Mouse (Mus musculus) B cell, adult 62 days (primary cell): Measurements from ENCODE around the gene Bst2. TPM values are rescaled to one million over a fixed set of nuclear protein-coding genes. Genes with fewer than 3 reads are reported as not detected.

Experiments
- total RNA-seq: library from RNA; stranded (reverse); gene quantifications from 4 replicates; pipeline ENCODE4 v1.2.4, GENCODE M21; 2023

Bst2 gene
- total RNA-seq: 22.0 to 39.0 TPM (median 26.1 TPM) in 4 replicates

DNA sequence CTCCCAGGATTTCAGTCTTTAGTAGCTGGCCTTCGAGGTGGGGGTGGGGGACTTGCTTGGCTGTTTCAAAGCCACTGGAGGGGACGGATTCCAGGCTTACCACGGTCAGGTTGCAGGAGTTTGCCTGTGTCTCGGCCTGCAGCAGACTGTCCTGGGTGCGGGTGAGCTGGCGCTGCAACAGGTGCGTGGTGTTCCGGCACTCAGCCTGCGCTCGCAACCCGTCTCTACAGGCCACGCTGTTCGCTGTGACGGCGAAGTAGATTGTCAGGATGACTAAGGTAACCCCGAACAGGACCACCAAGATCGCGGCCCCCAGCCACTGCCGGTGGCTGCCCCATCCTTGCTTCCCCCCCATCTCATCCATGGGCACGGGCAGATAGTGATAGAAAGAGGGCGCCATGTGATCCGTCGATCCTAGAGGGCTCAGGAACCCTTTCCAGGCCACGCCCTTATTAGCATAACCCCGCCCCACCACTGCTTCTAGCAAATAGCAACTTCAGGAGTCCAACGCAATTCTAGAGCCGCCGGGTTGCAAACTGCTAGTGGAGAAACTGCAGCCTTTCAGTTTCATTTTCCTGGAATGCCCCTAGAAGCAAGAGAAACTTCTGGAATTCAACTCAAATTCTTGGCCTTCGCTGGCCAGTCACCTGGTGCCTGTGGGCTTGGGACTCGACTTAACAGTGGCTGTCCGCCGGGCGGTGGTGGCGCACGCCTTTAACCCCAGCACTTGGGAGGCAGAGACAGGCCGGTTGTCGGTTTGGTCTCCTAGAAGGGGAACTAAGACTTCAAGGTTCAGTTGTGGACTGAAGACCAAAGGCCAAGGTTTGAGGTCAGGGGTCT is at the start of gene Bst2:
Gene Bst2 (minus strand): TSS at position 429 of the 840 bp plus-strand sequence.

DNA sequence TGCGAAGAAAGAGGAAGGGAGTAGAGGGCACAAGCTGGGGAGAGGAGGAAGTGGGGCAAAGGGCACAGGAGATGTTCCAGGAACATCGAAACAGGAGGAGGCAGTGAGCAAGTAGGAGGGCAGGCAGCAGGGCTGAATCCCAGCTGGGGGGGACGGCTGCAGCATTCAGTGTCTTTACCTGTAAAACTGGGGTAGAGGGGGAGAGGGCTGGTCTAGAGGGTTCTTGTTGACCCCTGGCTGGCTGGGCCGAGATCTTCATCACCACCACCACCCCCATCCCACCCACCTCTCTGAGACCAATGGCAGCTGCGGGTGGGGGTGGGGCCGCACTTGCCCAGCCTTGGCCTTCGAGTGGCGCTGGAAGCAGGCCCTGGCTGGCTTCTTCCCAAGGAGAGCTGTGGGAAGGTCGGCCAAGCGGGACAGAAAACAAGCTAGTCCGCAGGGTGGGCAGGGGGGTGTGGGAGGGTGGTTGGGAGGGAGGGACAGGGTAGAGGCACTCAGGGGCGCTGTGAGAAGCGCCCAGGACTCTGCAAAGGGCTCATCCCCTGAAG is 31.2 kb upstream of the Bst2 start, which contains the start of gene Slc27a1:
Gene Slc27a1 (plus strand): TSS at position 496 of the 551 bp plus-strand sequence.

DNA sequence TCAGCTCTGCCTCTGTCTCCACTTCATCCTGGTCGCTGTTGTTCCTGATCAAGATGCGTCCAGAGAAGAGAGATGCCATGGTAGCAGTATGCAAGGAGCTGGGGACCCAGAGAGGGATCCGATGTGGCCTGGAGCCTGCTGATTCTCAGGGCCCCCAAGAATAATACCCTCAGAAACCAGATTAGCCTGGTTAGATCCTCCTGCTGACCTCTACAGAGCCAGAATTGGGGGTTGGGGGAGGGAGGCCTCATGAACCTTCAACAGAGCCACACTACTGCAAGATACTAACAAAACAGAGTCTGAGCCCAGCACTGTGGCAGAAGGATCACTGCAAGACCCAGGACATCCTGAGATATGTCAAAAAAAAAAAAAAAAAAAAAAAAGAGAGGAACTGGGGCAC is 29.2 kb upstream of the Bst2 start, which contains the start of gene Nxnl1:
Gene Nxnl1 (minus strand): TSS at position 101 of the 400 bp plus-strand sequence.

DNA sequence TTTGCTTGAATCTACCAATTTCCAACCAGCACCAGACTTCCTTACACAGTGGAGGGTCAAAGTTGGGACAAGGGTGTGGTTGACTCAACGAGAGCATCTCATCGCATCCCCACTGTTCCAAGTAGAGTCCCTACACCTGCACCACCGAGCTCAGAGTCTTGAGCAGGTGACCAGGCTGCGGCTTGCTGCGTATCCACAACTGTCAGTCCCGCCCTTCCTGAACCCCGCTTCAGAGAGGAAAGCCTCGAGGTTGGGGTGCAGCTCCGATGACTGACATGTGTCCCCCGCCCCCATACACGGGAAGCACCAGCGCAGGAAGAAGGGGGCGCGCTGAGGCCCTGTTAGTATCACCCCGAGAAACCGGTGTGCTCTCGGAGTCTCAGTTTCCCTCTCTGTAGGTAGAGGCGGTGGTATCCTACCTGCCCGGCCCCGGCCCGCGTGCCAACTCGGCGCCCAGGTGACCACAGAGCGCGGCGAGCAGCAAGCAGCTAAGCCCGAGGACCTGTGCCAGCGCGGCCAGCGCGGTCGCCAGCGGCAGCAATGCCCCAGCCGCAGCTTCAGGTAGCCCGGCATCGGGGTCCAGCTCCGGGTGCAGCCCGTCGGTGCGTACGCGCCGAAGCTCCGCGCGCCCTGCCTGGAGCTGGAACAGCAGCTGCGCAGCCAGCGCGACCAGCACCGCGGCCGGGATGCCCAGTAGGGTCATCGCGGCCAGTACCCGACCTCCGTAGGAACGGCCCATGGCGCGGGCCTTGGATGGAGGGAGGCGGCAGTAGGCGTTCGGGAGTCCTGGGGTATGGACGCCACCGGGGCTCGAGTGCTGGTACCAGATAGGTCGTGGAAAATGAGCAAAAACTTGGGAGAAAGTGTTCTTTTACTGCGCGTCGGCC is 21.1 kb upstream of the Bst2 start, which contains the start of gene Tmem221:
Gene Tmem221 (minus strand): TSS at position 801 of the 887 bp plus-strand sequence.

DNA sequence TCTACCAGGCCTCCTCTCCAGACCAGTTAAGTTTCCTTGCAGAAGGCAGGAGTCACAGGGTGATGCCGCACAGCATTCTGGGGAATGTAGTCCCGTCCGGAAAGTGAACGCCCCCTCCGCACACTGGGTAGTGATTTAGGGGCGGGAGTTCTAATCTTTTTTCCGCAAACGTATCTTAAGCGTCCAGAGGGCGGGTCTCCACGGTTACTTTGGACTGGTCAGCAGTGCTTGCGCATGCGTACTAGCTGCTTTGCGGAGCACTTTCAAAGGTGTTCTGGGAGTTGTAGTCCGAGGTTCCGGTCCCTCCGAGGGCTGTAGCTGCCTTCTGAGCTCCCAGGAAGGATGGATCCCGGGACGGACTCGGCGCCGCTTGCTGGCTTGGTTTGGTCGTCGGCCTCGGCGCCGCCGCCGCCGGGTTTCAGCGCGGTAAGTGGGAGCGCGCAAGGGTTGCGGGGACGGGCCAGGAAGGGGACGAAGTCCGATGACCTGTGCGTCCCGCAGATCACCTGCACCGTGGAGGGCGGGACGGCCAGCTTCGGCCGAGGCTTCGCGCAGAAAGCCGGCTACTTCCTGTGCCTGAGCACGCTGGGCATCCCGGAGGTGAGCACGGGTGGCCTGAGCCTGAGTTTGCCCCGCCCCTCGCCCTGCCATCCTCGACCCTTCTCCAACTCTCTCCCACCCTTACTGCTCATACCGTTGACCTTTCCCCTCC is 5.5 kb upstream of the Bst2 start, which contains the start of gene Mvb12a:
Gene Mvb12a (plus strand): TSS at position 291 of the 712 bp plus-strand sequence.

DNA sequence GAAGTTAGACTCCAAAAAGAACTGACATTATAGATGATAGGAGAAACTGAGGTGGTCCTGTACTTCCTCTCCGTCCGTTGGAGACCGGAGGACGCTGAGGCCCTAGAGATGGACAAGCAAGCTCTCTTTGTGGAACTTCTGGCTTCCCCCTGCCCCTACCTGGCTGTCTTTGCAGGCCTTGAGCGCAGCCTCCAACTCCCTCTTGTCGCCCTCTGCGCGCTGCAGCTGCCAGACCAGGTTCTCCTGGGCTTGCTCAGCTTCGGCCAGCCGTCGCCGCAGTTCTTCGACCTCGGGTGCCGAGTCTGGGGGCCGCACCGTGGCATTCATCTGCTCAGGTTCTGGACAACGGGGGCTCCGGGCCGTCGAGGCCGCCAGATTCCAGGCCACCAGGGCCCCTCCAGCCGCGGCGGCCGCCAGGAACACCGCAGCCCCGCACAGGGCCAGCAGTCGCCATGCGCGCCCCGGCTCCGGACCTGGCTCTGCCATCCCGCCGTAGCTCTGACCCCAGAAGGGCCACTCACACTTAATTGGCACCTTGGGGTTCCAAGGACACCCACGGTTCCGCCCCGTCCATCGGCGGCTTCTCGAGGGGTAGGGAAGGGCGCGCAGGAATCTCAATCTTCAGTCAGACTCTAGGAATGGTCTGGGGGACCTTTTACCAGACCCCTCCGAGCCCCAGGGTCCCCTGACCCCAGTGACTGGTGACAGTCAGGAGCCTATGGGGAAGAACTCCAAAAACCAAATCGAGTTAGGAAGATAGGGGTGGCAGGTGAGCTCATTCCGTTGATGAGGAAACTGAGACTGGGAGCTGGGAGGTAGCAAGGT is 11.8 kb downstream of the Bst2 start, which contains the start of gene Ccdc194:
Gene Ccdc194 (minus strand): TSS at position 486 of the 825 bp plus-strand sequence.

DNA sequence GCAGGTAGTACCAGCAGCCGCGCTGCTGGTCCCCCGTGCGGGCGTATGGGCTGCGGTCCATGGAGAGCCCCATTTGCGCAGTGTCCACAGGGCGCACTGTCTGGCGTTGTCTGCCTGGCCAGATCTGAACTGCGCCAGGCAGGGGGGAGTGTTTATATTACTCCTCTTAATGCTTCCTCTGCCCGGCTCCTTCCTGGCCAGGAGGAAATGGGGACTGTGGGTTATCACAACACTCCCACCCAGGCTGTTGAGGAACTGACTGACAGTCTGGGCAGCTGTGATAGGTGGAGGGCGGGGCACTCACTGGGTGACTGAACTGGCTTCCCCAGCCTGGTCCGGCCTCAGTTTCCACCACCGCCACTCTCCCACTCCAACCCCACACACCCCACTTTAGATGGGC is 25.6 kb downstream of the Bst2 start, which contains the start of gene Plvap:
Gene Plvap (minus strand): TSS at position 109 of the 400 bp plus-strand sequence.

DNA sequence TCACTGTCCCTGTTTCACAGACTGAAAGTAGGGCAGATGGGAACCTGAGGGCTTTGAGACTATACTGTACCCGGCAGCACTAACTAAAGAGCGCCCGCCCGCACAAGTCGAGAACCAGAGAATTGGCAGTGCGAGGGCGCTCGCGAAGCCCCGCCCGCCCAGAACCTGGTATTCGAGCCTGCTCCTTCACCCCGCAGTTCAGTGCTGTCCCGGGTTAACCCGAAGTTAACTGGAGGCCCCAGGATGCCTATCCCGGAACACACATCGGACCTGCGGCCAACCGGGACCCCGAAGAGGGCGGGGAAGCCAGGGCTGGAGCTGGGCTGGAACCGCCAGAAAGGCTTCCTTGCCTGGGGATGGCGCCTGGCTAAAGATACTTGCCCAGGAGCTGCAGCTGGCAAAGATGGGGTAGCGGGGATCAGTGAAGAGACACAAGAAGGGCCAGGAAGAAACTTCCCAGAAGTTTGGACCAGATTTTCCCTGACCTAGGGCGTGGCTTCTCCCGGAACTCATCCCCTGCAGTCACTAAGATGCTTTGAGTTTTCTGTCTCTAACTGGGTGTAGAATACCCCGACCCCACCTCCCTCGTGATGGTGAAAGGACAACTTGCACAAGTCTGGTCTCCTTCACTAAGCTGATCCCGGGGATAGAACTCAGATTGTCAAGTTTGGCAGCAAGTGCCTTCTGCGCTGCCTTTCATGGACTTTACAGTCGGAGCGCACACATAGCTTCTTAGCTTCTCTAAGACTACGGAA is 49.4 kb downstream of the Bst2 start, which contains the start of gene Gtpbp3:
Gene Gtpbp3 (plus strand): TSS at position 413 of the 755 bp plus-strand sequence.

DNA sequence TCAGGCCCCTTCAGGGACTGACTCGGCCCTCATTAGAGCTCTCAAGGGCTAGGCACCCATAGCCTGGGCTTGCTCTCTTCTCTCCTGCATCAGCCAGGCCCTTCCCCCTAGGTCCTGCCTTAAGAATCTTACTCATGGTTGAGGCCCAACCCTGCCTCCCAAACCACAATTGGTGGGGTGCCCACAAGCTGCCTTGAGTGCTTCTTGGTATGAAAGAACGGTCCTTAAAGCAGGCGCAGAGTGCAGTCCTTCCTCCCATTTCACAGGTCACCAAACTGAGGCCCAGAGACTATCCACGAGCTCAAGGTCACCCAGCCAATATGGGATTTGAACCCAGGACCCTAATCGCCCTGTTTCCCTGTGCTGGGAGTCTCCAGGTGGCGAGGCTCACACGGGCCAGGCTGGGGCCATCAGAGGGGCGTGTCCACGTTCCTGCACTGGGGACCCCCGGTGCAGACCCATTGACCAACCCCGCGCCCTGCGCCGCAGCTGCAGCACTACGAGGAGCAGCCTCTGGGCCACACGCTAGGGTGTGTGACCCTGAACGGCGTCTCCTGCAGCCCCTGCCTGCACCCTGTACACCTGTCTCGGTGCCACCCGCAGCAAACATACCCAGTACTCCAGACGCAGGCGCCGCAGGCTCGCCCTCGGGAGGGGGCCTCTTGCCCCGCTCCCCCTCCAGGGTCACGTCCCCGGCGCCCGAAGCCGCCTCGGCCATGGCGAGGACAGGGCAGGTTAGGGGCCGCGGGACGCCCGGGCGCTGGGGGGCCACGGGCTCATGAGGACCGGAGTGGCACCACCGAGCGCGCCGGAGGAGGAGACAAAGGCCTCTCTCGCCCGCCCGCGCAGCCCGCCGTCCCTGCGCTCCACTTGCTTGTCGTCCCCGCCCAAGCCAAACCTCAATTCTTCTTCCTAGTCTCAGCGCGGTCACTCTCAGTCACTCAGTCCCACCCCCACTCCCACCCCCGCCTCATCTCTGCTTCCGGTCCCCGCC is 51.8 kb downstream of the Bst2 start, which contains the start of gene Ano8:
Gene Ano8 (minus strand): TSS at position 822 of the 994 bp plus-strand sequence.

Other genes starting within 250 kb of the Bst2 start
- gene Use1, start 170.6 kb downstream of the Bst2 start, total RNA-seq: 279 to 295 TPM (median 290 TPM) in 4 replicates
- gene Ocel1, start 166.2 kb downstream of the Bst2 start, total RNA-seq: 16.4 to 24.5 TPM (median 23.0 TPM) in 4 replicates
- gene Nr2f6, start 155.5 kb downstream of the Bst2 start, total RNA-seq: 12.5 to 15.7 TPM (median 13.8 TPM) in 4 replicates
- gene Ushbp1, start 141.7 kb downstream of the Bst2 start, total RNA-seq: not detected in 4 replicates
- gene Babam1, start 140.6 kb downstream of the Bst2 start, total RNA-seq: 86.1 to 104 TPM (median 93.2 TPM) in 4 replicates
- gene Ankle1, start 131.4 kb downstream of the Bst2 start, total RNA-seq: 0.39 to 1.6 TPM (median 0.60 TPM) in 4 replicates
- 12.0 to 14.3 TPM (median 12.5 TPM) in 4 replicates for gene Abhd8, start 73.8 kb downstream of the Bst2 start, total RNA-seq
- 28.3 to 38.5 TPM (median 35.1 TPM) in 4 replicates for gene Mrpl34, start 72.5 kb downstream of the Bst2 start, total RNA-seq
- gene Dda1, start 68.3 kb downstream of the Bst2 start, total RNA-seq: 100 to 118 TPM (median 108 TPM) in 4 replicates
- gene Ano8, start 51.5 kb downstream of the Bst2 start, total RNA-seq: 11.7 to 13.0 TPM (median 12.1 TPM) in 4 replicates
- 14.6 to 19.6 TPM (median 17.3 TPM) in 4 replicates for gene Gtpbp3, start 49.4 kb downstream of the Bst2 start, total RNA-seq
- gene Plvap, start 25.7 kb downstream of the Bst2 start, total RNA-seq: 0.49 TPM in 1 of 4 replicates, not detected in the others
- gene Ccdc194, start 11.7 kb downstream of the Bst2 start, total RNA-seq: not detected in 4 replicates
- gene Mvb12a, start 5.5 kb upstream of the Bst2 start, total RNA-seq: 33.7 to 43.0 TPM (median 40.6 TPM) in 4 replicates
- gene Tmem221, start 21.4 kb upstream of the Bst2 start, total RNA-seq: not detected in 4 replicates
- gene Nxnl1, start 29.1 kb upstream of the Bst2 start, total RNA-seq: not detected in 4 replicates
- gene Slc27a1, start 31.4 kb upstream of the Bst2 start, total RNA-seq: 9.7 to 12.1 TPM (median 11.2 TPM) in 4 replicates
- gene Pgls, start 54.7 kb upstream of the Bst2 start, total RNA-seq: 96.6 to 107 TPM (median 102 TPM) in 4 replicates
- 102 to 133 TPM (median 110 TPM) in 4 replicates for gene Fam129c, start 60.2 kb upstream of the Bst2 start, total RNA-seq
- gene Colgalt1, start 73.5 kb upstream of the Bst2 start, total RNA-seq: 104 to 123 TPM (median 109 TPM) in 4 replicates
- 0.09 to 0.33 TPM (median 0.21 TPM) in 3 of 4 replicates, not detected in the other for gene Unc13a, start 134.3 kb upstream of the Bst2 start, total RNA-seq
- 76.1 to 85.3 TPM (median 78.2 TPM) in 4 replicates for gene Jak3, start 138.8 kb upstream of the Bst2 start, total RNA-seq
- 33.1 to 39.9 TPM (median 34.5 TPM) in 4 replicates for gene Insl3, start 151.8 kb upstream of the Bst2 start, total RNA-seq
- 0.30 to 0.75 TPM (median 0.51 TPM) in 4 replicates for gene B3gnt3, start 164.3 kb upstream of the Bst2 start, total RNA-seq
- 170 to 194 TPM (median 172 TPM) in 4 replicates for gene Fcho1, start 188.3 kb upstream of the Bst2 start, total RNA-seq